Mouse (Mus musculus): ENCODE measurements at regions not wholly inside any gene's neighbourhood (a gene's known extent, or its start where the extent isn't known, plus 50 kb on each side); places are given as distances from the start of the nearest gene placed in this dataset.

GRCm38 (mm10) chr12:28090673-28091072, 461.5 kb downstream of the Dcdc2c start:
- TF ChIP-seq GATA1 (IDR thresholded peaks at IDR 0.05; ENCODE audit: borderline replicate concordance, low read length): no peak
- no peak for TF ChIP-seq CTCF (IDR thresholded peaks at IDR 0.05; ENCODE audit: low read depth, low read length)

Measured in G1E (cell line).